Mouse (Mus musculus): ENCODE results near the gene Ppil3. TPM values are rescaled to one million over a fixed set of nuclear protein-coding genes. Genes with fewer than 3 reads are reported as not detected.

Gene Ppil3
- polyA plus RNA-seq (2011; ENCODE audit: insufficient read depth, insufficient read length, low replicate concordance, missing spikeins): 14.3 and 50.2 TPM in 2 replicates

DNA sequence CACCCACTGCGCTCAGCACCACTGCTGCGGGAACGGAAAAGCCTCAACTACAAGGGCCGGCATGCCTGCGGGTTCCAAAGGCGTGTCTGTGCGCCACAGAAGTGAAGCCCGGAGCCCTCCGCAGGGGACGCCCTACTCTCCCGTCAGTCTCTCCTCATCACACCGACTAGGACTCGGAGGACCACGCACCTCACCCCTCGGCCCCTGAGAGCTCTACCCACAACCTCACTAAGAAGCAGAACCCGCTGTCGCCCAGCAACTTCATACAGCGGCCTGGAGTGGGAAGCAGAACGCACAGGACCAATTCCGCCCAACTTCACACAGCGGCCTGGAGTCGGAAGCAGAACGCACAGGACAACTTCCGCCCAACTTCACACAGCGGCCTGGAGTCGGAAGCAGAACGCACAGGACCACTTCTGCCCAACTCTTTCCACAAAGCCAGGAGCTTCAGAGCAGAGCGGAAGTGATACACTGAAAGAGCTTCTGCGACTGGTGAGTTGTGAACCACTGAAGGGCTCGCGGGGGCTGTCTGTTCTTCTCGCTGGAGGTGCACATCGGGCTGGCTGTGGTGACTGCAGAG is at the start of gene Ppil3, which contains the start of gene Nif3l1:
Ppil3 (minus strand) TSS at position 344 of the 580 bp plus-strand sequence.
Nif3l1 (plus strand) TSS at position 9 of the 580 bp plus-strand sequence.
- peak within 1 kb of the TSS; percentile 96 for H3K27ac ChIP-seq (ENCODE audit: control insufficient read depth, insufficient read depth, low read depth, low read length, poor library complexity)
- peaks cover 2% of the 10 kb centered on the region for H3K4me1 ChIP-seq (ENCODE audit: control insufficient read depth, insufficient read depth, low read length)
- TF ChIP-seq CTCF (IDR thresholded peaks at IDR 0.05; ENCODE audit: control insufficient read depth, insufficient read depth, low read length) (no peak; the same call in 1 of the 2 replicates), POLR2A (IDR thresholded peaks at IDR 0.05; ENCODE audit: borderline replicate concordance, control insufficient read depth, low read depth, low read length) (peak; percentile 52; the same call in 1 of the 2 replicates)
- WGBS: under 1% methylated on average over 33 of the region's 33 CpGs
- H3K4me3 ChIP-seq (replicated peaks; ENCODE audit: control insufficient read depth, low read depth, low read length): peak within 1 kb of the TSS; percentile 98

DNA sequence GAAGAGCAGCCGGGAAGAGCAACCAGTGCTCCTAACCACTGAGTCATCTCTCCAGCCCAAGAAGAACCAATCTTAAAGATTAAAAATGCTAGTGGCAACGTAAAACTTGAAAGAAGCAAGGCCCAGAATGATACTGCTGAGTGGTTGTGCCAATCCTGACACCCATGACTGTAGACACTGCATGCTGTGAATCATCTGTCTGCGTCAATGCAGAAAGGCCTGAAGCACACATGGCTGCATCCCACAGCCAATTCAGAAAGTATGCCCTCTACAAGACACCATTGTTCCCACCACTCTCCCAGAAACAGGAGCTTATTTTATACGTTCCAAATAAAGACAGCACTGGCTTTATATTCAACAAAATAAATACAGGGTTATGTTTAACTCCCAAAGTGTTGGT is 37.4 kb upstream of the Ppil3 start:
- WGBS: 91% methylated on average over 4 of the region's 4 CpGs
- H3K4me1 ChIP-seq (ENCODE audit: control insufficient read depth, insufficient read depth, low read length): no peaks in the 10 kb centered on the region
- no peak overlapping the region for H3K4me3 ChIP-seq (replicated peaks; ENCODE audit: control insufficient read depth, low read depth, low read length)
- no peak for TF ChIP-seq CTCF (IDR thresholded peaks at IDR 0.05; ENCODE audit: control insufficient read depth, insufficient read depth, low read length)
- TF ChIP-seq POLR2A (IDR thresholded peaks at IDR 0.05; ENCODE audit: borderline replicate concordance, control insufficient read depth, low read depth, low read length): no peak
- H3K27ac ChIP-seq (ENCODE audit: control insufficient read depth, insufficient read depth, low read depth, low read length, poor library complexity): no peak overlapping the region

- Histone ChIP-seq H3K27ac (ENCODE audit: control insufficient read depth, insufficient read depth, low read depth, low read length, poor library complexity) (no peak overlapping the region), H3K4me1 (ENCODE audit: control insufficient read depth, insufficient read depth, low read length) (no peaks in the 10 kb centered on the region), H3K4me3 (replicated peaks; ENCODE audit: control insufficient read depth, low read depth, low read length) (no peak overlapping the region)
- WGBS: 94% methylated on average over 8 of the region's 8 CpGs
- TF ChIP-seq POLR2A (IDR thresholded peaks at IDR 0.05; ENCODE audit: borderline replicate concordance, control insufficient read depth, low read depth, low read length) (no peak), CTCF (IDR thresholded peaks at IDR 0.05; ENCODE audit: control insufficient read depth, insufficient read depth, low read length) (no peak)
Observed at GRCm38 (mm10) chr1:58475662-58476061, 30.4 kb upstream of the Ppil3 start.

- TF ChIP-seq POLR2A (IDR thresholded peaks at IDR 0.05; ENCODE audit: borderline replicate concordance, control insufficient read depth, low read depth, low read length): no peak
- no peak for TF ChIP-seq CTCF (IDR thresholded peaks at IDR 0.05; ENCODE audit: control insufficient read depth, insufficient read depth, low read length)
- Histone ChIP-seq H3K27ac (ENCODE audit: control insufficient read depth, insufficient read depth, low read depth, low read length, poor library complexity) (no peak overlapping the region), H3K4me3 (replicated peaks; ENCODE audit: control insufficient read depth, low read depth, low read length) (no peak overlapping the region), H3K4me1 (ENCODE audit: control insufficient read depth, insufficient read depth, low read length) (no peaks in the 10 kb centered on the region)
- 96% methylated on average over 4 of the region's 4 CpGs for WGBS
Observed at GRCm38 (mm10) chr1:58465561-58465960, 20.3 kb upstream of the Ppil3 start.

DNA sequence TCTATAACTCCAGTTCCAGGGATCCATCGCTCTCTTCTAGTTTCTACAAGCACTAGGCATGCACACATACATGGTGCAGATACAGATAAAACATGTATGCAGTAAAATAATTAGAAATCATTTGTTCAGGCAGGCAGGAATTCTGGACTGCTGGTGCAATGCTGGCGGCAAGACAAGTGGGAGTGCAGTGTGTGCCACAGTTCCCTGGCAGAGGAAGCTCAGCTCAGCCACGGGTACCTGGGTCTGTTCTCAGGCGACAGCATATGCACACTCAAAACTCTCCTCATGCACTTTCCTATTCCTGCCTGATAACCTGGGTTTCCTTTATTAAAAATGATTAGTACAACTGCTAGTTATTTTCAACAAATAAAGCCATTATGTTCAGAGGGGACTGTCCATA is 19.8 kb upstream of the Ppil3 start:
- WGBS: 88% methylated on average over 4 of the region's 4 CpGs
- Histone ChIP-seq H3K4me3 (replicated peaks; ENCODE audit: control insufficient read depth, low read depth, low read length) (no peak overlapping the region), H3K27ac (ENCODE audit: control insufficient read depth, insufficient read depth, low read depth, low read length, poor library complexity) (no peak overlapping the region), H3K4me1 (ENCODE audit: control insufficient read depth, insufficient read depth, low read length) (no peaks in the 10 kb centered on the region)
- TF ChIP-seq CTCF (IDR thresholded peaks at IDR 0.05; ENCODE audit: control insufficient read depth, insufficient read depth, low read length) (no peak), POLR2A (IDR thresholded peaks at IDR 0.05; ENCODE audit: borderline replicate concordance, control insufficient read depth, low read depth, low read length) (no peak)

DNA sequence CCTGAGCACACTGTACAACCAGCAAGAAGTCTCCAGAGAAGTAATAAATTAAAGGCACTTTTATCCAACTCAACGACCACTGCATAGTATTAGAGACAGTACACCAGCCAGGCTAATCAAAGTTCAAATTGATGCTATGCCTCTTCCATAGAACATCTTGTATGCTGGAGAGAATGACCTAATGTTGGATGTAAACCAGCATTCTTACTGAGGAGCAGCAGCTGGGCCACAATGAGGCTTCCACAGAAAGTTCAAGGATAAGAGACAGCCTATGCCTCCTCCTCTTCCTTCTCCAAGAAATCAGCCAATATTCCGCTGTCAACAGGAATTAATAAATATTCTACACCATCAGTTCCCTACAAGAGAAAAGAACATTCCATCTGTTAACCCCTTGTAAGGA is 18.6 kb upstream of the Ppil3 start:
- Histone ChIP-seq H3K4me3 (replicated peaks; ENCODE audit: control insufficient read depth, low read depth, low read length) (no peak overlapping the region), H3K4me1 (ENCODE audit: control insufficient read depth, insufficient read depth, low read length) (no peaks in the 10 kb centered on the region), H3K27ac (ENCODE audit: control insufficient read depth, insufficient read depth, low read depth, low read length, poor library complexity) (no peak overlapping the region)
- no peak for TF ChIP-seq POLR2A (IDR thresholded peaks at IDR 0.05; ENCODE audit: borderline replicate concordance, control insufficient read depth, low read depth, low read length)
- 84% methylated on average over 2 of the region's 2 CpGs for WGBS

DNA sequence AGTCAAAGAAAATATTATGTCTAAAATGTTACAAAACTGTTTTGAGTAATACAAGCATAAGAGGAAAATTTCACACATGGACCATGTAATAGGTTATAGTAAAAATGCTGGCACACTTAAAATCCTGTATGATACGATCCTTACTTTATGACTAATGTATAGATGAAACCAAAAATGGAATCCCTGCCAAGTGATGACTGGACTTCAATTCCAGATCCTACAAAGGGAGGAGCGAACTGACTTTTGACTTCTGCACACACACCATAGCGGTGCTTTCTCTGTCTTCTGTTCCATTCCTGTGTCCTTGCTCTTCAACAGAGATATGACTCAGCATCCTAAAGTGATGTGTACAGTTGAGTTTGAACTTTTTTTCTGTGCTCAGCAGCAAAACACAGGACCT is 15.3 kb upstream of the Ppil3 start:
- WGBS: 94% methylated on average over 3 of the region's 3 CpGs
- Histone ChIP-seq H3K27ac (ENCODE audit: control insufficient read depth, insufficient read depth, low read depth, low read length, poor library complexity) (no peak overlapping the region), H3K4me1 (ENCODE audit: control insufficient read depth, insufficient read depth, low read length) (no peaks in the 10 kb centered on the region), H3K4me3 (replicated peaks; ENCODE audit: control insufficient read depth, low read depth, low read length) (no peak overlapping the region)
- no peak for TF ChIP-seq CTCF (IDR thresholded peaks at IDR 0.05; ENCODE audit: control insufficient read depth, insufficient read depth, low read length)
- no peak for TF ChIP-seq POLR2A (IDR thresholded peaks at IDR 0.05; ENCODE audit: borderline replicate concordance, control insufficient read depth, low read depth, low read length)

DNA sequence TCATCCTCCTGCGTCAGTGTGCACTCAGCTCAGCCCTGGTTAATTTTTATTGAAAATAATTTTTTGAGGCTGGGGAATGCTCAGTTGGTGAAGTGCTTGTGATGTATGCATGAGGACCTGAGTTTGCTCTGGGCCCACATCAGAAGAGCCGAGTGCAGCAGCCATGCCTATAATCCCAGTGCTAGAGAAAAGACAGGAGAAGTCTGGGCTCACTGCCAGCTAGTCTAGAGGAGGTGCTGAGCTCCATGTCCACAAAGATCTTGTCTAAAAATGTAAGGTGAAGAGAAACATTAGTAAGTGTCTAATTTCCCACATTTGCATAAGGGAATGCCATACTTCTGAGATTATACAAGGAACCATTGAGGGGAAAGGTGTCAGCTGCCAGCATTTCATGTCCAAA is 13.6 kb upstream of the Ppil3 start:
- Histone ChIP-seq H3K27ac (ENCODE audit: control insufficient read depth, insufficient read depth, low read depth, low read length, poor library complexity) (no peak overlapping the region), H3K4me3 (replicated peaks; ENCODE audit: control insufficient read depth, low read depth, low read length) (no peak overlapping the region), H3K4me1 (ENCODE audit: control insufficient read depth, insufficient read depth, low read length) (peaks cover 1% of the 10 kb centered on the region; the same call in 1 of the 2 replicates)
- 91% methylated on average over 2 of the region's 2 CpGs for WGBS
- TF ChIP-seq CTCF (IDR thresholded peaks at IDR 0.05; ENCODE audit: control insufficient read depth, insufficient read depth, low read length) (no peak), POLR2A (IDR thresholded peaks at IDR 0.05; ENCODE audit: borderline replicate concordance, control insufficient read depth, low read depth, low read length) (no peak)

GRCm38 (mm10) chr1:58458175-58458574 is 12.9 kb upstream of the Ppil3 start:
- H3K27ac ChIP-seq (ENCODE audit: control insufficient read depth, insufficient read depth, low read depth, low read length, poor library complexity): no peak overlapping the region
- 84% methylated on average over 5 of the region's 5 CpGs for WGBS
- H3K4me3 ChIP-seq (replicated peaks; ENCODE audit: control insufficient read depth, low read depth, low read length): no peak overlapping the region
- TF ChIP-seq POLR2A (IDR thresholded peaks at IDR 0.05; ENCODE audit: borderline replicate concordance, control insufficient read depth, low read depth, low read length) (no peak), CTCF (IDR thresholded peaks at IDR 0.05; ENCODE audit: control insufficient read depth, insufficient read depth, low read length) (no peak)
- peaks cover 1% of the 10 kb centered on the region; the same call in 1 of the 2 replicates for H3K4me1 ChIP-seq (ENCODE audit: control insufficient read depth, insufficient read depth, low read length)

All from bone marrow, adult 2 months (tissue).